Mouse (Mus musculus) lung, embryonic 15.5 days (tissue): ENCODE measurements around the gene Asic2. TPM values are rescaled to one million over a fixed set of nuclear protein-coding genes. Genes with fewer than 3 reads are reported as not detected.

Source experiments
- ATAC-seq: fragments of 200-750 bp; cut with Nextera tagmentation; 2 replicates; pipeline ENCODE4 v1.8.0; 2017; ENCODE audit warnings: moderate number of reproducible peaks, borderline replicate concordance; ENCODE audit not compliant: low FRiP score, low TSS enrichment; ENCODE audit errors: extremely low read depth
- H3K27ac ChIP-seq: fragments of 300-500 bp; sonication (generic); 2 replicates; pipeline ENCODE4 v1.5.1; 2015; ENCODE audit warnings: moderate library complexity, mild to moderate bottlenecking, inconsistent platforms
- H3K27me3 ChIP-seq: fragments of 300-500 bp; sonication (generic); 2 replicates; pipeline ENCODE4 v1.6.1; 2015; ENCODE audit warnings: inconsistent platforms
- H3K36me3 ChIP-seq: fragments of 300-500 bp; sonication (generic); 2 replicates; pipeline ENCODE4 v1.6.1; 2015; ENCODE audit warnings: inconsistent platforms
- H3K4me1 ChIP-seq: fragments of 300-500 bp; sonication (generic); 2 replicates; pipeline ENCODE4 v1.6.1; 2015; ENCODE audit warnings: inconsistent platforms
- H3K4me2 ChIP-seq: fragments of 300-500 bp; sonication (generic); 2 replicates; pipeline ENCODE4 v1.6.1; 2015; ENCODE audit warnings: inconsistent platforms, mild to moderate bottlenecking, moderate library complexity
- H3K4me3 ChIP-seq: fragments of 300-500 bp; sonication (generic); 2 replicates; pipeline ENCODE4 v1.5.1; 2015; ENCODE audit warnings: mild to moderate bottlenecking, inconsistent platforms
- H3K9ac ChIP-seq: fragments of 300-500 bp; sonication (generic); 2 replicates; pipeline ENCODE4 v1.6.1; 2015; ENCODE audit warnings: inconsistent platforms
- H3K9me3 ChIP-seq: fragments of 300-500 bp; sonication (generic); 2 replicates; pipeline ENCODE4 v1.6.1; 2016; ENCODE audit warnings: inconsistent platforms
- WGBS: fragments of 180-500 bp; shearing (Covaris S2); methylation state at CpG from one replicate; pipeline ENCODE4 v1.1.7; 2015; 5-methylcytosine and 5-hydroxymethylcytosine counted together
- polyA plus RNA-seq: library from polyadenylated mRNA; unstranded; fragments of >200 nt; fragmentation: Nextera tagmentation; extraction: Ambion mirVana; gene quantifications from 2 replicates; pipeline ENCODE4 v1.2.1, GENCODE M21; 2015

Asic2 gene
- polyA plus RNA-seq, 1 experiment from 2014 or later, result 0.37 TPM

DNA sequence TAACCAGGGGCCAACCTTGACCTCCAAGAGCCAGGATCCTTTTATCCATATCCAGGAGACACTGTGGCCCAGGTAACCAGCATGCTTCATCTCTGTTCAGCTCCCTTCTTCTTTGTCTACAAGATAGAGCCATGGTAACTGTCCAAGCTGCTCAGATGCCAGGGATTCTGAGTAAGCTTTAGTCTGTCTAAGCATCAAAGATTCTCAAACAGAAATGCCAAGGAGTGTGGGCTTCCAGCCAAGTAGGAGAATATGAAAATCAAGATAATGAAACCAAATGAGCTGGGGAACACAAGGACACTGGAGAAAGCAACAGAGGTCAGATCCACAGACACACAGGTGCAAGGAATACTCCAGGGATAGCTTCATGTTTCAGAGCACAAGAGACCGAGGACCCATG, 153.4 kb downstream of the Asic2 start:
- no peak for ATAC-seq
- no peaks in the 10 kb centered on the region for H3K36me3 ChIP-seq
- 64% methylated on average over 1 of the region's 1 CpGs for WGBS

DNA sequence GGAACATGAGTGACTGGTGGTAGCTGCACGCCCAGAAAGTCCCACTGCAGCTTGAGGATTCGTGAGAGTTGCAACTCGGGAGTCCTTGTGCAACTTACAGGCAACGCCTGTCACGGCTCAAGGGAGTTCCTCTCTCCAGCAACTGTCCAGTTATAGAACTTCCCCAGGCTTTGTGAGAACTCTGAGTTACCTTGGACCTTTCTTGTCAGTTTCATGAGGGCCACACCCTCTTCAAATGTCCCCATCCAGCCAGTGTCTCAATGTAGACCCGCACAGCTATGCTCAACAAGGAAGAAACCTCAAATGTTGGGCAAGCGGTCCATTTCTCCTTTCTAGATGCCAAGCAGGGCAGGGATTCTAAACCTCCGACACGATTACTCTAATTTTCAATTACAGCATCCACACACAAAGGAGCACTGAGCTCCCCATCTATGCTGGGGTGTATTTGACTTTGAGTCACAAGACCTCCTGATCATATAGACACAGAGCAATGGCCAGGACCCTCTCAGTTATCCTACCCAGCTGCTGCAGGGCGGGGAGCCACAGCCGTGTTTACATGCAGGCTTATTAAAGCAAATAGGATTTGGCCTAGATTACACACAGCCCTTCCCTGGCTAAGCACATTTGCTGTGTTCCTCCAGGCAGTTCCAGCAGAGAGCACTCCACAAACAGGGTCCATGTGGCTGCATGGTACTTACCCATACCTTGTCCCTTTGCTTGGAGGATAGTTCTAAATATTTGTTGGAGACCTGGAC, 161.2 kb downstream of the Asic2 start:
- H3K4me1 ChIP-seq, result no peaks in the 10 kb centered on the region
- no peaks in the 10 kb centered on the region for H3K36me3 ChIP-seq
- no peak for ATAC-seq
- no peak overlapping the region for H3K9ac ChIP-seq
- H3K4me2 ChIP-seq, result no peak overlapping the region
- WGBS, result 75% methylated on average over 11 of the region's 11 CpGs
- H3K27me3 ChIP-seq, result no peaks in the 10 kb centered on the region
- no peaks in the 10 kb centered on the region for H3K9me3 ChIP-seq
- H3K27ac ChIP-seq, result no peak overlapping the region
- H3K4me3 ChIP-seq, result no peak overlapping the region

More for the DNA sequence above, 153.4 kb downstream of the Asic2 start:
- Histone ChIP-seq H3K9me3 (no peaks in the 10 kb centered on the region), H3K4me2 (no peak overlapping the region), H3K4me1 (no peaks in the 10 kb centered on the region), H3K27ac (no peak overlapping the region), H3K9ac (no peak overlapping the region), H3K4me3 (no peak overlapping the region), H3K27me3 (no peaks in the 10 kb centered on the region)

- WGBS, result 41% methylated on average over 2 of the region's 2 CpGs
- Histone ChIP-seq H3K4me3 (no peak overlapping the region), H3K27me3 (no peaks in the 10 kb centered on the region), H3K9me3 (no peaks in the 10 kb centered on the region), H3K36me3 (no peaks in the 10 kb centered on the region), H3K4me1 (no peaks in the 10 kb centered on the region), H3K4me2 (no peak overlapping the region), H3K9ac (no peak overlapping the region), H3K27ac (no peak overlapping the region)
- no peak for ATAC-seq
Observed at GRCm38 (mm10) chr11:81803544-81803943, 164.7 kb downstream of the Asic2 start.

DNA sequence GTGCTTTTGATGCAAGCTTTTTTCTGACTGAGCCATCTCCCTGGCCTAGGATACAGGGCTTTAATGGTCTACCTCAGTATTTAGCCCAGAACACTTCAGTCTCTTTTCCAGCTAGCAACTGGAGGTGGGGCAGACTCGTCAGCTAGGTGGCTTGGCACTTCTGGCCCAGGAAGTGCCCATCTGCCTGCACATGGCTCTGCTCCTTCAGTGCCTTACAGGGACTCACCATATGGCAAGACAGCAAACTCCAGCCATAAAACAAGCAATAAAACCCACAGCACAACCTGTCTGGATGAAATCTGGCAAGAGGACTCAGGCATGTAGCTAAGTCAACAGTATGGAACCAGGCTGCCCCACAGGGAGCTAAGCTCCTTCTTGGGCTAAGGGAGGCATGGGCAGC, 165.6 kb downstream of the Asic2 start:
- H3K27me3 ChIP-seq, result no peaks in the 10 kb centered on the region
- ATAC-seq, result no peak
- no peak overlapping the region for H3K27ac ChIP-seq
- H3K4me2 ChIP-seq, result no peak overlapping the region
- H3K9ac ChIP-seq, result no peak overlapping the region
- H3K4me1 ChIP-seq, result no peaks in the 10 kb centered on the region
- 55% methylated on average over 1 of the region's 1 CpGs for WGBS
- no peaks in the 10 kb centered on the region for H3K36me3 ChIP-seq
- no peaks in the 10 kb centered on the region for H3K9me3 ChIP-seq
- no peak overlapping the region for H3K4me3 ChIP-seq

DNA sequence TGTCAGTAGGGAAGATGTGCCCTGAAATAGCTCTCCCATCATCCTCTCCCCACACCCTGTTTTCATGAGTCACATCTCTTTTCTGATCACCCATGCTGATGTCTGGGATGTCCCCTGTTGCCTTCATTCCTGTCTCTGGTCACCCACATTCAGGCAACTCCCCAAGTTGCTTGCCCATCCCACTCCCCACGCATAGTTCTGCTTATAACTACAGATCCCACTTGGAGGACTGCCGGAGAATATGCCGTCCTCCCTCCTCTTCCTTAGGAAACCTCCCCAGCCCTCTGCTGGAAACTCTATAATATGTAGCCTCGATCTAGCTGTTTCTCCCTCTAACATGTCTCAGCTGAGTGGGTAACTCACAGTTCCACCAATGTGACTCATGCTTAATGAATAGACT, 167.4 kb downstream of the Asic2 start:
- H3K4me3 ChIP-seq, result no peak overlapping the region

DNA sequence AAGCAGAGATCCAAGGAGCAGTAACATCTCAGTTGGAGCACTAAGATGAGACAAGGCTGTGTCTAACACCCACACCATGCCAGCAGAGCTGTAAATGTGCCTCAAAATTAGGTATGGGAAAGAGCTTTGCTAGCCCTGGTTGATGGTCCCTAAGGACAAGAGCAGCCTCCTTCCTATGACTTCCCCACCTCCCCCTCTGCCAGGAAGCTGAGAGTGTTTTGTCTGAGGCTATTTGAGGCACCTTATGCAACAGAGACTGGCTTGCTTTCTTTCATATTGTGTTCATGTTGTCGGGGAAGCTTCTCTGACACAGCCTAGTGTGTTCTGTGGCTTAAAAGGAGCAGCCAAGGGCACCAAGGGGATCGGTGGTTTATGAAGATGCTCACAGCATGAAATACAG, 174.7 kb downstream of the Asic2 start:
- Histone ChIP-seq H3K4me2 (no peak overlapping the region), H3K4me1 (peaks cover 4% of the 10 kb centered on the region), H3K9ac (no peak overlapping the region), H3K27ac (no peak overlapping the region), H3K36me3 (no peaks in the 10 kb centered on the region), H3K4me3 (no peak overlapping the region), H3K9me3 (no peaks in the 10 kb centered on the region), H3K27me3 (no peaks in the 10 kb centered on the region)
- WGBS, result 76% methylated on average over 2 of the region's 2 CpGs
- no peak for ATAC-seq

More for the DNA sequence above, 167.4 kb downstream of the Asic2 start:
- Histone ChIP-seq H3K27me3 (no peaks in the 10 kb centered on the region), H3K9me3 (no peaks in the 10 kb centered on the region), H3K9ac (no peak overlapping the region), H3K4me2 (no peak overlapping the region), H3K4me1 (no peaks in the 10 kb centered on the region), H3K27ac (no peak overlapping the region), H3K36me3 (no peaks in the 10 kb centered on the region)
- WGBS, result 69% methylated on average over 4 of the region's 4 CpGs
- ATAC-seq, result no peak

DNA sequence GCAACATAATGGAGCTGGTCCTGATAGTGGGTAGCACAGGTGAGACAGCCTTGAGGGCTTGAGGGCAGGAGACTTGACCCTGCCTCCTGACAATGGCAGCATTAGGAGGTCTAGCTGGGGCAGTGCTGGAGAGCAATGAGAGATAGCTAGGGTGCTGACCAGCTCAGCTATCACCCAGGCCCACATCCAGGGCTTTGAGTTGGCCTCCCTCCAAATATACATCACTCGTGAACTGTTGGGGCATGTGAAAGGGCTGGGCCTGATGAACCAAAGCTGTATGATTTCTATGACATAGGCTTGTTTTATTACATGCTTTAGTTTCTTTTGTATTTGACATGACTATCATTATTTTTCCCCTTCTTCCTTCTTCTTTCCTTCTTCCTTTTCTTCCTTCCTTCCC, 176.7 kb downstream of the Asic2 start:
- Histone ChIP-seq H3K9me3 (no peaks in the 10 kb centered on the region), H3K4me2 (no peak overlapping the region), H3K27me3 (no peaks in the 10 kb centered on the region), H3K4me1 (peaks cover 4% of the 10 kb centered on the region), H3K36me3 (no peaks in the 10 kb centered on the region), H3K4me3 (no peak overlapping the region), H3K27ac (no peak overlapping the region), H3K9ac (no peak overlapping the region)
- ATAC-seq, result 0 out of 2 replicates have a peak, but pooled peaks have one; percentile 67
- 32% methylated on average over 1 of the region's 1 CpGs for WGBS

GRCm38 (mm10) chr11:81780596-81780995, 187.7 kb downstream of the Asic2 start:
- 82% methylated on average over 2 of the region's 2 CpGs for WGBS
- no peak overlapping the region for H3K4me2 ChIP-seq
- H3K4me3 ChIP-seq, result no peak overlapping the region
- peaks cover 14% of the 10 kb centered on the region for H3K4me1 ChIP-seq
- H3K9ac ChIP-seq, result no peak overlapping the region
- ATAC-seq, result no peak
- H3K27ac ChIP-seq, result no peak overlapping the region
- H3K27me3 ChIP-seq, result no peaks in the 10 kb centered on the region
- H3K36me3 ChIP-seq, result no peaks in the 10 kb centered on the region
- H3K9me3 ChIP-seq, result no peaks in the 10 kb centered on the region

GRCm38 (mm10) chr11:81779881-81780280, 188.4 kb downstream of the Asic2 start:
- Histone ChIP-seq H3K4me1 (peaks cover 14% of the 10 kb centered on the region), H3K9ac (no peak overlapping the region), H3K4me3 (no peak overlapping the region), H3K27ac (no peak overlapping the region), H3K9me3 (no peaks in the 10 kb centered on the region), H3K36me3 (no peaks in the 10 kb centered on the region), H3K4me2 (no peak overlapping the region), H3K27me3 (no peaks in the 10 kb centered on the region)
- ATAC-seq, result no peak
- 76% methylated on average over 7 of the region's 7 CpGs for WGBS

DNA sequence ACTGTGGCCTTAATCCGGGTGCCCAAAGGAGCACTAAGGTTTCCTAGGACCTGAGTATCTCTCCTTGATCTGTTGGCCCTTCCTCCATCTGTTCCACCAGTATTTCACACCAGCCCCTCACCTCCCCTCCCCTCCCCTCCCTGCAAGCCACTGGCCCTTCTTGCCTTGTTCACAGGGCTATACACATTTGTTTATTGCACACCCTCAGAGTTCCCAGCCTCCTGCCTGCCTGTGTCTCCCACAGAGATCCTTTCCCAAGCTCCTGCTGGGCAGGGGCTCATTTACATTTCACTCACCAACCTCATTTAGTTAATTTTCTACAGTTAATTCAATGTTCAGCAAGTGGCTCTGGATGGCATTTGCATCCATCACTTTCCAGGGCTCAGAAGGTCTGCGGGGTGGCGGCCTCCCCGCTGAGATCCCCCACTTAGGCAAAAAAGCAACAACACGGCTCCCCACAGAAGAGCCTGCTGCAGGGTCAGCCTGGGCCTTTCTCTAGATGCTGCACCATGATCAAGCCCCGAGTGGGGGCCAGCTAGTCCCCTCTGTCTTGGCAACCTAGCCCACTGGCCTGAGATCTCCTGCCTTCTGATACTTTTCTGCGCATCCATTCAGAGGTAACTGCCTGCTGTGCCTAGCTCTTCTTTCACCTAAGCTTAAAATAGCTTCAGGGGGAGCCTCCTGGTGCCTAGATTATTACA, 196.9 kb downstream of the Asic2 start:
- no peak overlapping the region for H3K27ac ChIP-seq
- ATAC-seq, result no peak
- no peak overlapping the region for H3K4me2 ChIP-seq
- 37% methylated on average over 7 of the region's 7 CpGs for WGBS
- H3K9ac ChIP-seq, result no peak overlapping the region
- H3K4me3 ChIP-seq, result no peak overlapping the region
- no peaks in the 10 kb centered on the region for H3K4me1 ChIP-seq
- H3K36me3 ChIP-seq, result no peaks in the 10 kb centered on the region
- H3K27me3 ChIP-seq, result no peaks in the 10 kb centered on the region
- no peaks in the 10 kb centered on the region for H3K9me3 ChIP-seq

GRCm38 (mm10) chr11:81769691-81770260, 198.5 kb downstream of the Asic2 start:
- H3K4me2 ChIP-seq, result no peak overlapping the region
- no peak overlapping the region for H3K9ac ChIP-seq
- no peak overlapping the region for H3K27ac ChIP-seq
- H3K4me1 ChIP-seq, result no peaks in the 10 kb centered on the region
- H3K9me3 ChIP-seq, result no peaks in the 10 kb centered on the region
- WGBS, result 46% methylated on average over 5 of the region's 5 CpGs
- no peaks in the 10 kb centered on the region for H3K36me3 ChIP-seq
- H3K27me3 ChIP-seq, result no peaks in the 10 kb centered on the region
- no peak for ATAC-seq
- no peak overlapping the region for H3K4me3 ChIP-seq

DNA sequence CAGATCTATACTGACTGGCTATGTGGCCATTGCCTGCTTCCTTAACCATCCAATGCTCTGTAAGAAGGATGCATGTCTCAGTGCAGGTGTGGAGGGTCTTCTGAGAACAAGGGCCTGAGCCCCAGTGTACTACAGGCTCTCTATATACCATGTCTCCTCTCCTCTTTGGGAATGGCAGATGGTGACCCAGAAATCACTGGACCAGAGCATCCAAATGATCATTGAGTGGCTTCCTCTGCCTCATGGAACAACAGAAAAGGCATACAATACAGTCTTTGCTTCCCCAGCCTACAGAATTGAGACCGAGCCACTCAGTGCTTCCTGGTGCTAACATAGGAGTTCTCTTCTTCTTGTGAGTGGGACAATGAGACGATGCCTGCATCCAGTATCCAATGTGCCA, 200.0 kb downstream of the Asic2 start:
- 85% methylated on average over 2 of the region's 2 CpGs for WGBS
- no peaks in the 10 kb centered on the region for H3K27me3 ChIP-seq
- no peak overlapping the region for H3K9ac ChIP-seq

More for the DNA sequence above, 200.0 kb downstream of the Asic2 start:
- no peak for ATAC-seq
- Histone ChIP-seq H3K36me3 (no peaks in the 10 kb centered on the region), H3K4me3 (no peak overlapping the region), H3K4me2 (no peak overlapping the region), H3K9me3 (no peaks in the 10 kb centered on the region), H3K27ac (no peak overlapping the region), H3K4me1 (no peaks in the 10 kb centered on the region)
